8 mouse cellular contexts compared by ENCODE assay signal in genomic region chr7:15920645-15921190, GRCm38 (mm10). TPM values are rescaled to one million over a fixed set of nuclear protein-coding genes. Genes with fewer than 3 reads are reported as not detected.
DNase-seq lines count a peak whose midpoint lies in the region; ATAC-seq and TF ChIP-seq lines count a peak whose summit lies in the region.

No protein-coding gene starts in this region.

- WGBS in heart, embryonic 14.5 days, result 63% methylated on average over 6 of the region's 6 CpGs
- WGBS in hindbrain, embryonic 10.5 days, result 92% methylated on average over 6 of the region's 6 CpGs
- WGBS in midbrain, embryonic 11.5 days, result 96% methylated on average over 6 of the region's 6 CpGs

- H3K4me2 ChIP-seq in heart, embryonic 14.5 days (ENCODE audit: low read length), result peak overlapping the region; percentile 90
- H3K4me2 ChIP-seq in midbrain, embryonic 11.5 days, result peak overlapping the region; percentile 86

- TF ChIP-seq POLR2A in MEL (IDR thresholded peaks at IDR 0.05; ENCODE audit: control insufficient read depth in 1 of 2, insufficient read depth in 1 of 2, low read depth in 1 of 2, low read length in 2 of 2, poor library complexity in 1 of 2), result no peak

- H3K27ac ChIP-seq in heart, embryonic 14.5 days (replicated peaks in 1 of 2; ENCODE audit: control insufficient read depth in 1 of 2, insufficient read depth in 1 of 2, low read depth in 2 of 2, low read length in 2 of 2), result no peak overlapping the region
- H3K27ac ChIP-seq in MEL (ENCODE audit: control insufficient read depth, low read depth, low read length), result no peak overlapping the region
- H3K27ac ChIP-seq in hindbrain, embryonic 10.5 days, result peak overlapping the region; percentile 98; the same call in 1 of the 2 replicates
- no peak overlapping the region for H3K27ac ChIP-seq in midbrain, embryonic 11.5 days (ENCODE audit: low read depth, low read length)

- TF ChIP-seq EP300 in MEL (IDR thresholded peaks at IDR 0.05; ENCODE audit: low read depth in 1 of 2, low read length in 2 of 2), result no peak

- H3K27me3 ChIP-seq in heart, embryonic 14.5 days (ENCODE audit: control insufficient read depth, insufficient read depth, low read length), result no peaks in the 10 kb centered on the region
- H3K27me3 ChIP-seq in MEL (ENCODE audit: control insufficient read depth in 1 of 2, insufficient read depth in 2 of 2, low read length in 2 of 2), result no peaks in the 10 kb centered on the region
- peaks cover 7% of the 10 kb centered on the region for H3K27me3 ChIP-seq in hindbrain, embryonic 10.5 days (ENCODE audit: insufficient read depth, poor library complexity, severe bottlenecking)
- no peaks in the 10 kb centered on the region for H3K27me3 ChIP-seq in midbrain, embryonic 11.5 days (ENCODE audit: control insufficient read depth, insufficient read depth, low read length)

- no peak for TF ChIP-seq RAD21 in MEL (IDR thresholded peaks at IDR 0.05; ENCODE audit: low read depth, low read length)

- no peaks in the 10 kb centered on the region for H3K9me3 ChIP-seq in heart, embryonic 14.5 days (ENCODE audit: control insufficient read depth, low read length)
- no peaks in the 10 kb centered on the region for H3K9me3 ChIP-seq in MEL (replicated peaks; ENCODE audit: insufficient read depth, low read length)
- no peaks in the 10 kb centered on the region for H3K9me3 ChIP-seq in hindbrain, embryonic 10.5 days
- H3K9me3 ChIP-seq in midbrain, embryonic 11.5 days (ENCODE audit: control insufficient read depth, low read length), result no peaks in the 10 kb centered on the region

- no peak for DNase-seq in heart, adult 9 months (ENCODE audit: low spot score in 2 of 2)
- no peak for DNase-seq in MEL (ENCODE audit: low read depth, low spot score)
- DNase-seq in hindbrain, embryonic 10.5 days (ENCODE audit: low spot score), result no peak
- peak; percentile 57 for DNase-seq in midbrain, embryonic 11.5 days (ENCODE audit: low spot score, missing footprints)
- no peak for DNase-seq in adrenal gland, adult 2 months
- DNase-seq in gastrocnemius, postnatal 10 days, result no peak
- no peak for DNase-seq in frontal cortex, postnatal 36 days (ENCODE audit: low spot score in 2 of 2)

- H3K36me3 ChIP-seq in heart, embryonic 14.5 days (ENCODE audit: control insufficient read depth, insufficient read depth, low read length), result peaks cover 45% of the 10 kb centered on the region
- peaks cover 0 to 11% of the 10 kb centered on the region in 2 experiments; a peak in 2 of 4 replicates for H3K36me3 ChIP-seq in MEL (ENCODE audit: control insufficient read depth in 1 of 2, insufficient read depth in 2 of 2, low read length in 2 of 2)
- H3K36me3 ChIP-seq in hindbrain, embryonic 10.5 days, result peaks cover 50% of the 10 kb centered on the region
- H3K36me3 ChIP-seq in midbrain, embryonic 11.5 days (ENCODE audit: control insufficient read depth, insufficient read depth, low read length), result peaks cover 16% of the 10 kb centered on the region

- peaks cover 23% of the 10 kb centered on the region for H3K79me2 ChIP-seq in MEL (ENCODE audit: control insufficient read depth, insufficient read depth, low read length, poor library complexity)

- peaks cover 15 to 23% of the 10 kb centered on the region in 2 experiments for H3K4me1 ChIP-seq in heart, embryonic 14.5 days (ENCODE audit: control insufficient read depth in 2 of 2, insufficient read depth in 2 of 2, low read length in 2 of 2)
- H3K4me1 ChIP-seq in MEL (ENCODE audit: control insufficient read depth in 1 of 2, insufficient read depth in 2 of 2, low read length in 2 of 2), result peaks cover 4 to 15% of the 10 kb centered on the region in 2 experiments; a peak in 3 of 4 replicates
- H3K4me1 ChIP-seq in hindbrain, embryonic 10.5 days (replicated peaks), result peaks cover 23% of the 10 kb centered on the region
- peaks cover 15% of the 10 kb centered on the region for H3K4me1 ChIP-seq in midbrain, embryonic 11.5 days (ENCODE audit: control insufficient read depth, insufficient read depth, low read length)

- H3K9ac ChIP-seq in heart, embryonic 14.5 days (ENCODE audit: low read length), result peak overlapping the region; percentile 89
- no peak overlapping the region for H3K9ac ChIP-seq in MEL (ENCODE audit: control insufficient read depth, low read depth, low read length, poor library complexity, severe bottlenecking)
- H3K9ac ChIP-seq in midbrain, embryonic 11.5 days (ENCODE audit: low read length), result peak overlapping the region; percentile 82

- H3K4me3 ChIP-seq in heart, embryonic 14.5 days (ENCODE audit: control insufficient read depth in 1 of 2, insufficient read depth in 1 of 2, low read depth in 1 of 2, low read length in 2 of 2), result peak overlapping the region; percentile 67 to 84
- peak overlapping the region; percentile 80; a peak in 2 of 4 replicates for H3K4me3 ChIP-seq in MEL (ENCODE audit: control insufficient read depth in 1 of 2, insufficient read depth in 1 of 2, low read depth in 2 of 2, low read length in 2 of 2)
- H3K4me3 ChIP-seq in hindbrain, embryonic 10.5 days, result peak overlapping the region; percentile 72
- H3K4me3 ChIP-seq in midbrain, embryonic 11.5 days (ENCODE audit: low read depth, low read length), result peak overlapping the region; percentile 65

- no peak for ATAC-seq in heart, embryonic 14.5 days (ENCODE audit: insufficient number of reproducible peaks, insufficient read depth, low FRiP score, low read depth)
- ATAC-seq in midbrain, embryonic 11.5 days (ENCODE audit: low FRiP score), result no peak

- no peak for TF ChIP-seq CTCF in MEL (IDR thresholded peaks at IDR 0.05 in 2 of 3, conservative IDR thresholded peaks at IDR 0.05 in 1 of 3; ENCODE audit: control insufficient read depth in 1 of 3, insufficient read depth in 1 of 3, low read depth in 2 of 3, low read length in 3 of 3, poor library complexity in 1 of 3, severe bottlenecking in 1 of 3)

TF ChIP-seq in MEL, 35 proteins besides CTCF, POLR2A, EP300 and RAD21 (continues in another document):
- no peak for TF ChIP-seq KAT2A (conservative IDR thresholded peaks at IDR 0.05; ENCODE audit: low read depth, low read length)
- TF ChIP-seq GATA1 (IDR thresholded peaks at IDR 0.05; ENCODE audit: low read depth, low read length), result no peak
- no peak for TF ChIP-seq UBTF (IDR thresholded peaks at IDR 0.05; ENCODE audit: borderline replicate concordance, insufficient read depth, low read depth, low read length)

RNA-seq across cellular contexts. Expression of gene Selenow, which starts 1.5 kb away (rescaled TPM):
- 828 and 831 TPM in 2 replicates for polyA plus RNA-seq in heart, embryonic 14.5 days (2014; fragmentation: Nextera tagmentation; extraction: Ambion mirVana)
- 13.1 and 15.8 TPM in 2 replicates for total RNA-seq in MEL (2012; rRNA removed)
- 10 to 100 TPM in 1 of 2 experiments, not detected in 1; 71.2 TPM for polyA plus RNA-seq in MEL (2012; ENCODE audit: insufficient read depth in 1 of 2, insufficient read length in 2 of 2, low read depth in 1 of 2, low replicate concordance in 2 of 2, missing spikeins in 1 of 2)
- polyA plus RNA-seq in hindbrain, embryonic 10.5 days (2016; fragmentation: Nextera tagmentation; extraction: Ambion mirVana), result 902 and 1,086 TPM in 2 replicates
- 1,003 and 1,028 TPM in 2 replicates for polyA plus RNA-seq in midbrain, embryonic 11.5 days (2014; fragmentation: Nextera tagmentation; extraction: Ambion mirVana)
- total RNA-seq in adrenal gland, adult 2 months (2021), result 100 to 1,000 TPM; 158 to 238 TPM
- polyA plus RNA-seq in adrenal gland, adult 2 months (2012; rRNA removed), result 223 and 233 TPM in 2 replicates
- total RNA-seq in gastrocnemius, postnatal 10 days (2021), result 100 to 1,000 TPM; 672 to 685 TPM

RNA-seq across cellular contexts. Expression of gene Nop53, which starts 25.2 kb away (rescaled TPM):
- polyA plus RNA-seq in heart, embryonic 14.5 days (2014; fragmentation: Nextera tagmentation; extraction: Ambion mirVana), result 120 and 121 TPM in 2 replicates
- total RNA-seq in MEL (2012; rRNA removed), result 310 and 359 TPM in 2 replicates
- polyA plus RNA-seq in MEL (2012; ENCODE audit: insufficient read depth in 1 of 2, insufficient read length in 2 of 2, low read depth in 1 of 2, low replicate concordance in 2 of 2, missing spikeins in 1 of 2), result 100 to 1,000 TPM in 1 of 2 experiments, not detected in 1; 482 TPM
- polyA plus RNA-seq in hindbrain, embryonic 10.5 days (2016; fragmentation: Nextera tagmentation; extraction: Ambion mirVana), result 170 and 182 TPM in 2 replicates
- polyA plus RNA-seq in midbrain, embryonic 11.5 days (2014; fragmentation: Nextera tagmentation; extraction: Ambion mirVana), result 186 and 187 TPM in 2 replicates
- total RNA-seq in adrenal gland, adult 2 months (2021), result 100 to 1,000 TPM; 169 to 171 TPM
- 64.4 and 69.9 TPM in 2 replicates for polyA plus RNA-seq in adrenal gland, adult 2 months (2012; rRNA removed)
- 100 to 1,000 TPM; 135 to 141 TPM for total RNA-seq in gastrocnemius, postnatal 10 days (2021)

RNA-seq across cellular contexts. Expression of gene Crxos, which starts 38.3 kb away (rescaled TPM):
- polyA plus RNA-seq in heart, embryonic 14.5 days (2014; fragmentation: Nextera tagmentation; extraction: Ambion mirVana), result not detected in 2 replicates
- not detected in 2 replicates for total RNA-seq in MEL (2012; rRNA removed)
- under 1 TPM in 1 of 2 experiments, not detected in 1; 0.10 TPM for polyA plus RNA-seq in MEL (2012; ENCODE audit: insufficient read depth in 1 of 2, insufficient read length in 2 of 2, low read depth in 1 of 2, low replicate concordance in 2 of 2, missing spikeins in 1 of 2)
- polyA plus RNA-seq in hindbrain, embryonic 10.5 days (2016; fragmentation: Nextera tagmentation; extraction: Ambion mirVana), result not detected in 2 replicates
- polyA plus RNA-seq in midbrain, embryonic 11.5 days (2014; fragmentation: Nextera tagmentation; extraction: Ambion mirVana), result 0.08 and 0.36 TPM in 2 replicates
- not detected for total RNA-seq in adrenal gland, adult 2 months (2021)
- 0.04 TPM in 2 replicates for polyA plus RNA-seq in adrenal gland, adult 2 months (2012; rRNA removed)
- total RNA-seq in gastrocnemius, postnatal 10 days (2021), result not detected

RNA-seq across cellular contexts. Expression of gene Crx, which starts 41.0 kb away (rescaled TPM):
- polyA plus RNA-seq in heart, embryonic 14.5 days (2014; fragmentation: Nextera tagmentation; extraction: Ambion mirVana), result not detected in 2 replicates
- not detected in 2 replicates for total RNA-seq in MEL (2012; rRNA removed)
- polyA plus RNA-seq in MEL (2012; ENCODE audit: insufficient read depth in 1 of 2, insufficient read length in 2 of 2, low read depth in 1 of 2, low replicate concordance in 2 of 2, missing spikeins in 1 of 2), result not detected
- not detected in 2 replicates for polyA plus RNA-seq in hindbrain, embryonic 10.5 days (2016; fragmentation: Nextera tagmentation; extraction: Ambion mirVana)
- 0.20 and 0.51 TPM in 2 replicates for polyA plus RNA-seq in midbrain, embryonic 11.5 days (2014; fragmentation: Nextera tagmentation; extraction: Ambion mirVana)
- total RNA-seq in adrenal gland, adult 2 months (2021), result not detected
- not detected in 2 replicates for polyA plus RNA-seq in adrenal gland, adult 2 months (2012; rRNA removed)
- not detected for total RNA-seq in gastrocnemius, postnatal 10 days (2021)

RNA-seq across cellular contexts. Expression of gene Ehd2, which starts 46.6 kb away (rescaled TPM):
- 37.4 and 43.5 TPM in 2 replicates for polyA plus RNA-seq in heart, embryonic 14.5 days (2014; fragmentation: Nextera tagmentation; extraction: Ambion mirVana)
- total RNA-seq in MEL (2012; rRNA removed), result 2.5 and 3.2 TPM in 2 replicates
- 1 to 10 TPM in 1 of 2 experiments, not detected in 1; 6.2 TPM for polyA plus RNA-seq in MEL (2012; ENCODE audit: insufficient read depth in 1 of 2, insufficient read length in 2 of 2, low read depth in 1 of 2, low replicate concordance in 2 of 2, missing spikeins in 1 of 2)
- polyA plus RNA-seq in hindbrain, embryonic 10.5 days (2016; fragmentation: Nextera tagmentation; extraction: Ambion mirVana), result 12.1 and 12.5 TPM in 2 replicates
- polyA plus RNA-seq in midbrain, embryonic 11.5 days (2014; fragmentation: Nextera tagmentation; extraction: Ambion mirVana), result 8.9 and 10.9 TPM in 2 replicates
- 10 to 100 TPM; 40.2 to 87.6 TPM for total RNA-seq in adrenal gland, adult 2 months (2021)
- 70.9 and 89.0 TPM in 2 replicates for polyA plus RNA-seq in adrenal gland, adult 2 months (2012; rRNA removed)
- total RNA-seq in gastrocnemius, postnatal 10 days (2021), result 100 to 1,000 TPM; 110 to 126 TPM
